Mouse (Mus musculus): ENCODE results near the gene Rps28. TPM values are rescaled to one million over a fixed set of nuclear protein-coding genes. Genes with fewer than 3 reads are reported as not detected.
"Not testable (repeated sequence)": the region's sequence is repeated elsewhere in the genome, so short reads cannot be mapped to it uniquely, and the experiment has no call there.

Gene Rps28
- total RNA-seq (2021) = 1,000 to 10,000 TPM; 1,533 to 1,560 TPM
- 387 and 446 TPM in 2 replicates for polyA plus RNA-seq (2012; rRNA removed)
- long read RNA-seq, transcript Rps28-205 (4 exons, 382 nt) = major isoform, 334 of 474 reads
- long read RNA-seq, transcript Rps28-201 (4 exons, 392 nt) = minor isoform, 128 of 474 reads
- long read RNA-seq, partial matches to known transcripts = 6 of 474 reads
- long read RNA-seq, other reads (novel, unspliced or antisense) = 3 of 474 reads

- peak; percentile 98 for DNase-seq
Measured at GRCm38 (mm10) chr17:33824084-33824996, at the start of gene Rps28, which contains the start of gene Ndufa7. Rps28 (minus strand) TSS chr17:33824562. Ndufa7 (plus strand) TSS chr17:33824572.

- not testable (repeated sequence) for DNase-seq
Measured at GRCm38 (mm10) chr17:33873537-33873936, 49.2 kb upstream of the Rps28 start, which contains the start of gene Gm7029. Gm7029 (plus strand) TSS chr17:33873837.

GRCm38 (mm10) chr17:33865330-33866030 lies 41.1 kb upstream of the Rps28 start:
- peak; percentile 59 for DNase-seq

GRCm38 (mm10) chr17:33857816-33858215 lies 33.5 kb upstream of the Rps28 start:
- no peak for DNase-seq

- no peak for DNase-seq
Measured at GRCm38 (mm10) chr17:33851331-33851730, 27.0 kb upstream of the Rps28 start.

GRCm38 (mm10) chr17:33848139-33848538 lies 23.8 kb upstream of the Rps28 start:
- DNase-seq = no peak

- DNase-seq = no peak
Measured at GRCm38 (mm10) chr17:33844196-33844595, 19.8 kb upstream of the Rps28 start.

GRCm38 (mm10) chr17:33842966-33843795 lies 18.8 kb upstream of the Rps28 start, which contains the start of gene Cd320:
Cd320 (plus strand) TSS chr17:33843091.
- peak; percentile 96 for DNase-seq

- no peak for DNase-seq
Measured at GRCm38 (mm10) chr17:33829561-33829960, 5.2 kb upstream of the Rps28 start.

- peak; percentile 89 for DNase-seq
Measured at GRCm38 (mm10) chr17:33828892-33829291, 4.5 kb upstream of the Rps28 start.

- DNase-seq = peak; percentile 72
Measured at GRCm38 (mm10) chr17:33826850-33827249, 2.5 kb upstream of the Rps28 start.

- DNase-seq = no peak
Measured at GRCm38 (mm10) chr17:33825462-33825861, 1.1 kb upstream of the Rps28 start.

- DNase-seq = peak; percentile 33
Measured at GRCm38 (mm10) chr17:33824997-33825330, 602 bp upstream of the Rps28 start.

GRCm38 (mm10) chr17:33823171-33823570 lies 1.2 kb downstream of the Rps28 start:
- peak; percentile 21 for DNase-seq

GRCm38 (mm10) chr17:33822436-33822959 lies 1.9 kb downstream of the Rps28 start:
- DNase-seq = no peak

- DNase-seq = no peak
Measured at GRCm38 (mm10) chr17:33817969-33818643, 6.3 kb downstream of the Rps28 start.

GRCm38 (mm10) chr17:33817184-33817968 lies 7.0 kb downstream of the Rps28 start:
- DNase-seq = peak; percentile 95

GRCm38 (mm10) chr17:33816612-33817011 lies 7.8 kb downstream of the Rps28 start:
- DNase-seq = no peak

- DNase-seq = no peak
Measured at GRCm38 (mm10) chr17:33815399-33815798, 9.0 kb downstream of the Rps28 start.

- DNase-seq = peak; percentile 65
Measured at GRCm38 (mm10) chr17:33812990-33813389, 11.4 kb downstream of the Rps28 start.

Data from adrenal gland, adult 2 months (tissue).